8 mouse cellular contexts compared by ENCODE assay signal in the genomic region with DNA sequence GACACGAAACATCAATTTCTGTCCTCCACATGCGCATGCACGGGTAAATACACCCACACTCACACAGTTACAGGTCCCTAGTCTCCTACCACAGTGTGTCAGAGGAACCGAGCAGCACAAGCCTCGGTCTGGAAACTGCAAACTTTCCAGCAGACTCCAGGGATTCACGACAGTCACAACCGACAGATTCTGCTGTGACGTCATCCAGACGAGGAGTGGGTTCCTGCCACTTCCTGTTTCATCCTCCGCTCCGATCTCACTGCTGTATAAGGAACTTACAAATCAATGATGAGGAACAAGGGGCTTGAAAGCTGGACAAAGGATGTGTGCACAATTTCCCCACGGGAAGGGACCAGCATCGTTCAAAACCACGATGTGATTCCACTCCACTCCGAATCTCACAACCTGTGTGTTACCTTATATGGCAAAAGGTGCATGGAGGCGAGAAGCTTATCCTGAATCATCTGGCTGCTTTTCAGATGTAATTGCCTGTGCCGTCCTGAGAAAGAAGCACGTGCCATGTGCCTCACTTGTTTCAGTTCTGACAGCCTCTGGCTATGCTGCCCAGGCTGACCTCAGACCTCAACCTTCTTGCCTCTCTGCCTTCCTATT. TPM values are rescaled to one million over a fixed set of nuclear protein-coding genes. Genes with fewer than 3 reads are reported as not detected.
DNase-seq lines count a peak whose midpoint lies in the region; ATAC-seq and TF ChIP-seq lines count a peak whose summit lies in the region.

No protein-coding gene starts in this region.

- peak overlapping the region; percentile 44; the same call in 1 of the 2 replicates for H3K9ac ChIP-seq in heart, embryonic 14.5 days (ENCODE audit: low read length)
- H3K9ac ChIP-seq in midbrain, embryonic 14.5 days (replicated peaks; ENCODE audit: low read length): no peak overlapping the region

- H3K4me3 ChIP-seq in gastrocnemius, adult 2 months: peak overlapping the region; percentile 49
- H3K4me3 ChIP-seq in heart, embryonic 14.5 days (ENCODE audit: control insufficient read depth in 1 of 2, insufficient read depth in 1 of 2, low read depth in 1 of 2, low read length in 2 of 2): peak overlapping the region; percentile 11 to 30; a peak in 3 of 4 replicates
- H3K4me3 ChIP-seq in midbrain, embryonic 14.5 days (replicated peaks; ENCODE audit: low read depth, low read length): no peak overlapping the region

- H3K4me2 ChIP-seq in heart, embryonic 14.5 days (ENCODE audit: low read length): peak overlapping the region; percentile 38
- peak overlapping the region; percentile 14; the same call in 1 of the 2 replicates for H3K4me2 ChIP-seq in midbrain, embryonic 14.5 days (ENCODE audit: low read length)

- no peaks in the 10 kb centered on the region for H3K36me3 ChIP-seq in heart, embryonic 14.5 days (ENCODE audit: control insufficient read depth, insufficient read depth, low read length)
- no peaks in the 10 kb centered on the region for H3K36me3 ChIP-seq in midbrain, embryonic 14.5 days (ENCODE audit: control insufficient read depth, insufficient read depth, low read length)

- no peak for DNase-seq in gastrocnemius, adult 2 months
- DNase-seq in gastrocnemius, adult 18-20 months (ENCODE audit: low spot score): no peak
- peak; percentile 71 to 89 for DNase-seq in left cerebral cortex, postnatal 25 days (ENCODE audit: low spot score in 2 of 2)
- DNase-seq in midbrain, embryonic 14.5 days: peak; percentile 24
- peak; percentile 33 to 52 for DNase-seq in thymus, adult 18-20 months
- no peak for DNase-seq in testis, postnatal 10 days (ENCODE audit: low spot score)

- peak; percentile 91 for ATAC-seq in activated CD4-positive, CD25-positive, alpha-beta regulatory T cell, adult 4 months
- no peak for ATAC-seq in heart, embryonic 14.5 days (ENCODE audit: insufficient number of reproducible peaks, insufficient read depth, low FRiP score, low read depth)
- ATAC-seq in midbrain, embryonic 14.5 days (ENCODE audit: low FRiP score, low TSS enrichment): no peak

- no peak overlapping the region for H3K27ac ChIP-seq in gastrocnemius, adult 2 months
- H3K27ac ChIP-seq in heart, embryonic 14.5 days (replicated peaks in 1 of 2; ENCODE audit: control insufficient read depth in 1 of 2, insufficient read depth in 1 of 2, low read depth in 2 of 2, low read length in 2 of 2): peak overlapping the region in 1 of 2 experiments; percentile 4; a peak in 2 of 4 replicates
- no peak overlapping the region for H3K27ac ChIP-seq in midbrain, embryonic 14.5 days (replicated peaks; ENCODE audit: low read depth, low read length)

- WGBS in heart, embryonic 14.5 days: 42% methylated on average over 18 of the region's 18 CpGs
- 67% methylated on average over 18 of the region's 18 CpGs for WGBS in midbrain, embryonic 14.5 days

- H3K9me3 ChIP-seq in heart, embryonic 14.5 days (ENCODE audit: control insufficient read depth, low read length): no peaks in the 10 kb centered on the region
- no peaks in the 10 kb centered on the region for H3K9me3 ChIP-seq in midbrain, embryonic 14.5 days (ENCODE audit: control insufficient read depth, low read length)

- no peak for TF ChIP-seq CTCF in gastrocnemius, adult 2 months (IDR thresholded peaks at IDR 0.05)

- H3K27me3 ChIP-seq in heart, embryonic 14.5 days (ENCODE audit: control insufficient read depth, insufficient read depth, low read length): no peaks in the 10 kb centered on the region
- no peaks in the 10 kb centered on the region for H3K27me3 ChIP-seq in midbrain, embryonic 14.5 days (ENCODE audit: control insufficient read depth, insufficient read depth, low read length)

- intact Hi-C loops in gastrocnemius, adult 2 months (cut with DNase I): no loop called here
- intact Hi-C loops in left cerebral cortex, postnatal 25 days (cut with DNase I): loop anchor here (5.0 kb wide), 1 partner anchor 32 kb away; no protein-coding TSS in a partner anchor

- H3K4me1 ChIP-seq in heart, embryonic 14.5 days (ENCODE audit: control insufficient read depth in 2 of 2, insufficient read depth in 2 of 2, low read length in 2 of 2): peaks cover 14 to 22% of the 10 kb centered on the region in 2 experiments
- no peaks in the 10 kb centered on the region for H3K4me1 ChIP-seq in midbrain, embryonic 14.5 days (ENCODE audit: control insufficient read depth, insufficient read depth, low read length)

RNA-seq across cellular contexts. Expression of a gene that starts 14.6 kb away (rescaled TPM):
- 10 to 100 TPM; 48.2 to 60.7 TPM for total RNA-seq in gastrocnemius, adult 2 months (2021)
- total RNA-seq in gastrocnemius, adult 18-20 months (2021): 10 to 100 TPM; 52.7 to 55.0 TPM
- polyA plus RNA-seq in activated CD4-positive, CD25-positive, alpha-beta regulatory T cell, adult 4 months (2017; shearing (Covaris generic)): 10 to 100 TPM; 29.0 to 31.8 TPM
- polyA plus RNA-seq in heart, embryonic 14.5 days (2014; fragmentation: Nextera tagmentation; extraction: Ambion mirVana): 50.6 and 50.8 TPM in 2 replicates
- total RNA-seq in left cerebral cortex, postnatal 25 days (2021): 100 to 1,000 TPM; 107 to 109 TPM
- 64.0 and 76.7 TPM in 2 replicates for polyA plus RNA-seq in midbrain, embryonic 14.5 days (2014; fragmentation: Nextera tagmentation; extraction: Ambion mirVana)

RNA-seq across cellular contexts. Expression of a gene that starts 21.9 kb away (rescaled TPM):
- total RNA-seq in gastrocnemius, adult 2 months (2021): 100 to 1,000 TPM; 160 to 166 TPM
- total RNA-seq in gastrocnemius, adult 18-20 months (2021): 100 to 1,000 TPM; 160 to 165 TPM
- 100 to 1,000 TPM; 177 to 194 TPM for polyA plus RNA-seq in activated CD4-positive, CD25-positive, alpha-beta regulatory T cell, adult 4 months (2017; shearing (Covaris generic))
- polyA plus RNA-seq in heart, embryonic 14.5 days (2014; fragmentation: Nextera tagmentation; extraction: Ambion mirVana): 364 and 377 TPM in 2 replicates
- 100 to 1,000 TPM; 243 to 251 TPM for total RNA-seq in left cerebral cortex, postnatal 25 days (2021)
- polyA plus RNA-seq in midbrain, embryonic 14.5 days (2014; fragmentation: Nextera tagmentation; extraction: Ambion mirVana): 486 and 550 TPM in 2 replicates

Comparison
In these comparisons a context has a peak if more than half of its experiments do, and no peak if none do; other contexts are left out.
1. DNase-seq: peak in left cerebral cortex, postnatal 25 days (2 of 2), midbrain, embryonic 14.5 days (single experiment) and thymus, adult 18-20 months (2 of 2); none in gastrocnemius, adult 2 months (single experiment), gastrocnemius, adult 18-20 months (single experiment) and testis, postnatal 10 days (single experiment).